Mouse (Mus musculus): ENCODE measurements at regions not wholly inside any gene's neighbourhood (a gene's known extent, or its start where the extent isn't known, plus 50 kb on each side); places are given as distances from the start of the nearest gene placed in this dataset.

GRCm38 (mm10) chr9:86011661-86012060 is 169.5 kb downstream of the Tpbg start:
- TF ChIP-seq CTCF (IDR thresholded peaks at IDR 0.05; ENCODE audit: control insufficient read depth, insufficient read depth, insufficient read length) (no peak), MAX (IDR thresholded peaks at IDR 0.05) (no peak), CEBPB (IDR thresholded peaks at IDR 0.05; ENCODE audit: low read depth) (no peak), USF1 (IDR thresholded peaks at IDR 0.05; ENCODE audit: low read depth) (no peak), MYOD1 (IDR thresholded peaks at IDR 0.05; ENCODE audit: control insufficient read depth, insufficient read length, low read depth) (no peak), MYOG (IDR thresholded peaks at IDR 0.05; ENCODE audit: control insufficient read depth, extremely low read depth, insufficient read length) (no peak), FOSL1 (IDR thresholded peaks at IDR 0.05; ENCODE audit: insufficient read depth, low read length, poor library complexity, severe bottlenecking) (no peak)
